Mouse (Mus musculus) embryonic fibroblast, embryonic 13.5 days (primary cell): ENCODE measurements around the gene Fancd2os.

Experiments used
- CTCF ChIP-seq: IDR thresholded peaks from 2 replicates; pipeline ENCODE4 v1.5.1; 2011; ENCODE audit warnings: mild to moderate bottlenecking, control low read depth, low read length, moderate library complexity, borderline replicate concordance; ENCODE audit not compliant: insufficient read depth
- POLR2A ChIP-seq: IDR thresholded peaks from 2 replicates; pipeline ENCODE4 v1.6.1; 2011; ENCODE audit warnings: low read depth, mild to moderate bottlenecking, control low read depth, low read length, moderate library complexity

- TF ChIP-seq CTCF (no peak), POLR2A (no peak)
Observed at GRCm38 (mm10) chr6:113649346-113650196, 49.1 kb upstream of the Fancd2os start.
